Mouse (Mus musculus) urinary bladder, adult 18-20 months (tissue): Measurements from ENCODE around the gene Mapk10.
A peak's percentile ranks its signal among the peaks of the same experiment; 100 is the strongest.

ENCODE experiments used
- DNase-seq, 2 experiments: peaks; one replicate each; pipeline ENCODE4 v3.0.0; 2022; ENCODE audit warnings: low spot score in 2 of 2, mixed read lengths in 2 of 2

The Mapk10 gene

DNA sequence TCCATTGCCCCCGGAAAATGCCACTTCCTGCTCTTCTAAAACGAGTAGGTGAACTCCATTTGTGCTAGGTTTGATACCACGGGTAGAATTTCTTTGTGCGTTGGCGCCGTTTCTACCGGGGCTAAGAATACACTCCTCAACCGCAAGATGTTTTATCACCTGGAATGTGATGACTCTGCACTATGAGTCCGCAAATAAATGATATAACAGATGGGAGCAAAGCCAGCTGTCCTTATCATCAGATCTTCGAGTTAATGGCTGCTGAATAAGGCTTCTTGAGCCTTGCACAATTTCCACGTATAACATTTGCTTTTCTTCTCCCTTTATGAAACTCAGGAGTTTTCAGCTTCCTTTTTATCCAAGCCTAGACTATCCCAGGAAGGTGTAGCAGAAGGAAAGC, 351.4 kb downstream of the Mapk10 start:
- peak in 1 of 2 experiments; percentile 18 for DNase-seq

DNA sequence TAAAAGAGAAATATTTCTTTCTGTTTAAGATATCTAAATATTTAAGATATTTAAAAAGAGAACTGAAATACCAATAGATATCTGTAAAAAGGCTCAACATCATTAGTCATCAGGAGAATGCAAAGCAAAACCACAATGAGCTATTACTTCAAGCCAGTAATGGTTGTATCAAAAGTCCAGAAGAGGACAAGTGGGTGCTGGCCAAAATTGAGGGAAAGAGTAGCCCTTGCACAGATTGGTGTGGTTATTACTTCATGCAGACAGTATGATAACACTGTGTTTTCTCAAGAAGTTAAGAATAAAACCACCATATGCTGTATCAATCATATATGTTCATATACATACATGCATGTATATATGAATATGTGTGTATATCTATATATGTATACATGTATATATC, 353.1 kb downstream of the Mapk10 start:
- no peak for DNase-seq
